In genomic region chr19:31046601-31047000, GRCm38 (mm10) we compare ENCODE assay signal across 14 mouse cellular contexts. TPM values are rescaled to one million over a fixed set of nuclear protein-coding genes. Genes with fewer than 3 reads are reported as not detected.
DNase-seq lines count a peak whose midpoint lies in the region; ATAC-seq and TF ChIP-seq lines count a peak whose summit lies in the region.
"Had no signal": no experiment of that assay in that cellular context is flagged by ENCODE, and none has a peak within 500 bp of the region (broad histone marks: within the 10 kb centered on the region; RNA-seq: fewer than 3 reads in every experiment).

No protein-coding gene starts in this region.

- H3K4me1 ChIP-seq in kidney, embryonic 14.5 days (ENCODE audit: control insufficient read depth, insufficient read depth, low read length), result no peaks in the 10 kb centered on the region
- no peaks in the 10 kb centered on the region for H3K4me1 ChIP-seq in E14TG2a.4 (replicated peaks; ENCODE audit: low read depth, low read length)
- no peaks in the 10 kb centered on the region; the same call in 1 of the 2 replicates for H3K4me1 ChIP-seq in cortical plate, adult 2 months (ENCODE audit: control insufficient read depth, insufficient read depth, low read length)
- H3K4me1 ChIP-seq: forebrain, embryonic 10.5 days; limb, embryonic 12.5 days had no signal

- no peak overlapping the region for H3K4me3 ChIP-seq in kidney, embryonic 14.5 days (ENCODE audit: low read length)
- no peak overlapping the region for H3K4me3 ChIP-seq in E14TG2a.4 (replicated peaks; ENCODE audit: low read length)
- no peak overlapping the region for H3K4me3 ChIP-seq in cortical plate, adult 2 months (ENCODE audit: insufficient read depth, low read length)
- H3K4me3 ChIP-seq: forebrain, embryonic 10.5 days; limb, embryonic 12.5 days; myocyte had no signal

- 95% methylated on average over 4 of the region's 4 CpGs for WGBS in kidney, embryonic 14.5 days

- TF ChIP-seq CTCF in E14TG2a.4 (conservative IDR thresholded peaks at IDR 0.05; ENCODE audit: low read length), result peak; percentile 39
- peak; percentile 8; the same call in 1 of the 2 replicates for TF ChIP-seq CTCF in cortical plate, adult 2 months (IDR thresholded peaks at IDR 0.05; ENCODE audit: extremely low read depth, insufficient read depth, low read length)

- no peaks in the 10 kb centered on the region for H3K27me3 ChIP-seq in kidney, embryonic 14.5 days (ENCODE audit: control insufficient read depth, insufficient read depth, low read length)
- no peaks in the 10 kb centered on the region for H3K27me3 ChIP-seq in E14TG2a.4 (ENCODE audit: insufficient read depth, low read length)
- H3K27me3 ChIP-seq: limb, embryonic 12.5 days had no signal

- H3K36me3 ChIP-seq in kidney, embryonic 14.5 days (ENCODE audit: control insufficient read depth, insufficient read depth, low read length), result no peaks in the 10 kb centered on the region
- H3K36me3 ChIP-seq in E14TG2a.4 (ENCODE audit: insufficient read depth, low read length), result no peaks in the 10 kb centered on the region
- H3K36me3 ChIP-seq: forebrain, embryonic 10.5 days; limb, embryonic 12.5 days had no signal

- no peak overlapping the region for H3K9ac ChIP-seq in kidney, embryonic 14.5 days (ENCODE audit: low read depth, low read length)
- H3K9ac ChIP-seq: limb, embryonic 12.5 days had no signal

- no peak overlapping the region for H3K4me2 ChIP-seq in kidney, embryonic 14.5 days (replicated peaks; ENCODE audit: low read depth, low read length)
- H3K4me2 ChIP-seq: limb, embryonic 12.5 days had no signal

- H3K27ac ChIP-seq in kidney, embryonic 14.5 days (ENCODE audit: low read depth, low read length), result no peak overlapping the region
- no peak overlapping the region for H3K27ac ChIP-seq in cortical plate, adult 2 months (ENCODE audit: insufficient read depth, low read length)
- H3K27ac ChIP-seq: forebrain, embryonic 10.5 days; limb, embryonic 12.5 days had no signal

- DNase-seq in kidney, adult 9 months, result peak; percentile 14
- peak; percentile 17 for DNase-seq in 3T3-L1 (ENCODE audit: low read depth, low spot score)
- DNase-seq in urinary bladder, postnatal 10 days (ENCODE audit: low spot score), result no peak
- DNase-seq in embryo, embryonic 9.5 days (ENCODE audit: extremely low spot score), result no peak
- DNase-seq: cerebellum, adult 11-12 months; heart, postnatal 4 days; kidney, postnatal 4 days had no signal

- H3K9me3 ChIP-seq in kidney, embryonic 14.5 days (ENCODE audit: control insufficient read depth, low read length), result no peaks in the 10 kb centered on the region
- H3K9me3 ChIP-seq in E14TG2a.4 (ENCODE audit: low read length), result no peaks in the 10 kb centered on the region
- H3K9me3 ChIP-seq: forebrain, embryonic 10.5 days; limb, embryonic 12.5 days had no signal

- no peak for TF ChIP-seq POLR2A in cortical plate, adult 2 months (IDR thresholded peaks at IDR 0.05; ENCODE audit: extremely low read depth, insufficient read depth, low read length)

- ATAC-seq in kidney, embryonic 14.5 days (ENCODE audit: low FRiP score, low TSS enrichment), result no peak
- ATAC-seq: activated CD4-positive, CD25-positive, alpha-beta regulatory T cell, adult 4 months had no signal

RNA-seq across cellular contexts. Expression of gene Cstf2t, which starts 36.0 kb away (rescaled TPM):
- polyA plus RNA-seq in kidney, embryonic 14.5 days (2014; fragmentation: Nextera tagmentation; extraction: Ambion mirVana), result 28.5 and 39.1 TPM in 2 replicates
- polyA plus RNA-seq in cortical plate, adult 2 months (2012; rRNA removed), result 39.2 and 43.0 TPM in 2 replicates

Comparison
In these comparisons a context has a peak if more than half of its experiments do, and no peak if none do; other contexts are left out.
1. DNase-seq: peak in kidney, adult 9 months (single experiment) and 3T3-L1 (single experiment); none in urinary bladder, postnatal 10 days (single experiment) and embryo, embryonic 9.5 days (single experiment).